Comparison of ENCODE assay signal across 8 mouse cellular contexts in genomic region chr6:34609892-34610829, GRCm38 (mm10). TPM values are rescaled to one million over a fixed set of nuclear protein-coding genes. Genes with fewer than 3 reads are reported as not detected.
DNase-seq lines count a peak whose midpoint lies in the region; ATAC-seq and TF ChIP-seq lines count a peak whose summit lies in the region.

No protein-coding gene starts in this region.

- no peak for TF ChIP-seq CTCF in heart, adult 2 months (IDR thresholded peaks at IDR 0.05)
- no peak for TF ChIP-seq CTCF in kidney, adult 2 months (conservative IDR thresholded peaks at IDR 0.05; ENCODE audit: insufficient read depth, insufficient read length, low read depth, low read length)

- WGBS in heart, adult 2 months: 13% methylated on average over 24 of the region's 24 CpGs
- 34% methylated on average over 24 of the region's 24 CpGs for WGBS in kidney, adult 2 months
- 13% methylated on average over 24 of the region's 24 CpGs for WGBS in lung, embryonic 16.5 days

- TF ChIP-seq POLR2A in heart, adult 2 months (IDR thresholded peaks at IDR 0.05; ENCODE audit: insufficient read depth, low read depth, low read length): peak; percentile 62
- no peak for TF ChIP-seq POLR2A in kidney, adult 2 months (IDR thresholded peaks at IDR 0.05; ENCODE audit: low read depth, low read length)

- intact Hi-C loops in heart, adult 2 months (cut with DNase I): loop anchor here (1.0 to 5.0 kb wide), 3 partner anchors 12 to 267 kb away; partner anchors contain the start of genes Cald1 and Cyren

- peak overlapping the region; percentile 5; the same call in 1 of the 2 replicates for H3K9ac ChIP-seq in heart, adult 2 months (ENCODE audit: low read depth, low read length)
- H3K9ac ChIP-seq in lung, embryonic 16.5 days (ENCODE audit: low read length): peak overlapping the region; percentile 37

- H3K27me3 ChIP-seq in heart, adult 2 months (ENCODE audit: control insufficient read depth, insufficient read depth, low read length): no peaks in the 10 kb centered on the region
- H3K27me3 ChIP-seq in kidney, adult 2 months (replicated peaks; ENCODE audit: control insufficient read depth, insufficient read depth, low read length): no peaks in the 10 kb centered on the region
- H3K27me3 ChIP-seq in lung, embryonic 16.5 days (ENCODE audit: control insufficient read depth, insufficient read depth, low read depth, low read length): no peaks in the 10 kb centered on the region

- peaks cover 13% of the 10 kb centered on the region for H3K36me3 ChIP-seq in heart, adult 2 months (ENCODE audit: control insufficient read depth, insufficient read depth, low read length)
- H3K36me3 ChIP-seq in kidney, adult 2 months (ENCODE audit: control insufficient read depth, insufficient read depth, low read length): no peaks in the 10 kb centered on the region
- H3K36me3 ChIP-seq in lung, embryonic 16.5 days (ENCODE audit: control insufficient read depth, insufficient read depth, low read length): no peaks in the 10 kb centered on the region

- peak; percentile 98 for TF ChIP-seq EP300 in heart, adult 2 months (IDR thresholded peaks at IDR 0.05; ENCODE audit: insufficient read depth, low read depth, low read length)

- H3K79me2 ChIP-seq in heart, adult 2 months (replicated peaks; ENCODE audit: control insufficient read depth, insufficient read depth, low read length): no peaks in the 10 kb centered on the region

- H3K4me2 ChIP-seq in lung, embryonic 16.5 days (ENCODE audit: low read depth, low read length): peak overlapping the region; percentile 42

- peak; percentile 10 for DNase-seq in CD4-positive, CD25-positive, alpha-beta regulatory T cell, adult 2 months (ENCODE audit: low read depth, low spot score)
- peak; percentile 45 for DNase-seq in adrenal gland, adult 8-10 months
- DNase-seq in heart, adult 2 months: peak; percentile 68 to 84
- peak; percentile 87 for DNase-seq in kidney, adult 2 months
- no peak for DNase-seq in spleen, postnatal 10 days (ENCODE audit: low spot score in 2 of 2)
- no peak for DNase-seq in right cerebral cortex, postnatal 36 days (ENCODE audit: low spot score in 2 of 2)

- H3K4me3 ChIP-seq in heart, adult 2 months: peak overlapping the region; percentile 38
- H3K4me3 ChIP-seq in kidney, adult 2 months (ENCODE audit: insufficient read depth, low read depth, low read length): peak overlapping the region; percentile 7; the same call in 1 of the 2 replicates
- H3K4me3 ChIP-seq in lung, embryonic 16.5 days (ENCODE audit: low read length): peak overlapping the region; percentile 2

- H3K4me1 ChIP-seq in heart, adult 2 months (ENCODE audit: control insufficient read depth, insufficient read depth, low read length): peaks cover 21% of the 10 kb centered on the region
- no peaks in the 10 kb centered on the region for H3K4me1 ChIP-seq in kidney, adult 2 months (ENCODE audit: control insufficient read depth, insufficient read depth, low read length)
- peaks cover 46% of the 10 kb centered on the region for H3K4me1 ChIP-seq in lung, embryonic 16.5 days (replicated peaks; ENCODE audit: control insufficient read depth, insufficient read depth, low read length)

- peak overlapping the region; percentile 94 for H3K27ac ChIP-seq in heart, adult 2 months
- H3K27ac ChIP-seq in kidney, adult 2 months (ENCODE audit: insufficient read depth, low read depth, low read length): peak overlapping the region; percentile 64
- peak overlapping the region; percentile 91 for H3K27ac ChIP-seq in lung, embryonic 16.5 days (ENCODE audit: low read length)

- ATAC-seq in CD4-positive, CD25-positive, alpha-beta regulatory T cell, adult 4 months: no peak
- peak; percentile 89 for ATAC-seq in lung, embryonic 16.5 days (ENCODE audit: low read depth)

- no peaks in the 10 kb centered on the region for H3K9me3 ChIP-seq in lung, embryonic 16.5 days (ENCODE audit: control insufficient read depth, low read length)

RNA-seq across cellular contexts. Expression of gene Cald1, which starts 11.9 kb away (rescaled TPM):
- under 1 TPM in 1 of 2 experiments, not detected in 1; 0.15 TPM for polyA plus RNA-seq in CD4-positive, CD25-positive, alpha-beta regulatory T cell, adult 4 months (2017; shearing (Covaris generic))
- 10 to 100 TPM; 62.2 to 88.3 (median 71.2) TPM for total RNA-seq in adrenal gland, adult 8-10 months (2022)
- 10 to 100 TPM; 47.6 to 62.8 TPM for total RNA-seq in heart, adult 2 months (2021)
- 14.1 and 28.2 TPM in 2 replicates for polyA plus RNA-seq in heart, adult 2 months (2012; rRNA removed)
- 17.7 and 24.7 TPM in 2 replicates for polyA plus RNA-seq in kidney, adult 2 months (2012; rRNA removed)
- polyA plus RNA-seq in lung, embryonic 16.5 days (2015; fragmentation: Nextera tagmentation; extraction: Ambion mirVana): 243 and 279 TPM in 2 replicates

Comparison
In these comparisons a context has a peak if more than half of its experiments do, and no peak if none do; other contexts are left out.
1. DNase-seq: peak in CD4-positive, CD25-positive, alpha-beta regulatory T cell, adult 2 months (single experiment), adrenal gland, adult 8-10 months (single experiment), heart, adult 2 months (2 of 2) and kidney, adult 2 months (single experiment); none in spleen, postnatal 10 days (0 of 2) and right cerebral cortex, postnatal 36 days (0 of 2).
2. RNA of gene Cald1, which starts 11.9 kb away (polyA plus RNA-seq): 243 to 279 TPM in lung, embryonic 16.5 days, 17.7 to 24.7 TPM in kidney, adult 2 months and 14.1 to 28.2 TPM in heart, adult 2 months; 0.15 TPM in CD4-positive, CD25-positive, alpha-beta regulatory T cell, adult 4 months; every median in the first group is over 10 times any median in the second.
3. Peak in every context shown above with its lines, with median percentiles within 50 percentile points of each other: H3K27ac ChIP-seq and H3K4me3 ChIP-seq.